Mouse (Mus musculus): Measurements from ENCODE around the gene Sgk1. TPM values are rescaled to one million over a fixed set of nuclear protein-coding genes. Genes with fewer than 3 reads are reported as not detected.

Gene Sgk1
- polyA plus RNA-seq, 1 experiment from 2014 or later, result 41.7 TPM

GRCm38 (mm10) chr10:21904151-21904550 lies 22.2 kb downstream of the Sgk1 start:
- Histone ChIP-seq H3K9ac (no peak overlapping the region), H3K4me1 (peaks cover 14% of the 10 kb centered on the region), H3K27ac (no peak overlapping the region), H3K4me2 (replicated peaks) (no peak overlapping the region), H3K4me3 (no peak overlapping the region), H3K27me3 (no peaks in the 10 kb centered on the region), H3K36me3 (no peaks in the 10 kb centered on the region), H3K9me3 (0 out of 2 replicates have a peak, but pooled peaks cover 3% of the 10 kb centered on the region)
- WGBS, result 54% methylated on average over 2 of the region's 2 CpGs
- no peak for ATAC-seq (ENCODE audit: insufficient number of reproducible peaks, insufficient read depth, low FRiP score, low TSS enrichment)

GRCm38 (mm10) chr10:21905616-21906015 lies 23.6 kb downstream of the Sgk1 start:
- Histone ChIP-seq H3K4me1 (peaks cover 14% of the 10 kb centered on the region), H3K4me3 (no peak overlapping the region), H3K36me3 (no peaks in the 10 kb centered on the region), H3K27ac (no peak overlapping the region), H3K27me3 (no peaks in the 10 kb centered on the region), H3K9ac (no peak overlapping the region), H3K4me2 (replicated peaks) (no peak overlapping the region), H3K9me3 (0 out of 2 replicates have a peak, but pooled peaks cover 3% of the 10 kb centered on the region)
- no peak for ATAC-seq (ENCODE audit: insufficient number of reproducible peaks, insufficient read depth, low FRiP score, low TSS enrichment)
- 94% methylated on average over 1 of the region's 1 CpGs for WGBS

GRCm38 (mm10) chr10:21906894-21907446 lies 25.0 kb downstream of the Sgk1 start:
- H3K4me2 ChIP-seq (replicated peaks), result no peak overlapping the region
- no peaks in the 10 kb centered on the region for H3K36me3 ChIP-seq
- 11% methylated on average over 5 of the region's 5 CpGs for WGBS
- 0 out of 2 replicates have a peak, but pooled peaks cover 3% of the 10 kb centered on the region for H3K9me3 ChIP-seq
- no peaks in the 10 kb centered on the region for H3K27me3 ChIP-seq
- H3K4me1 ChIP-seq, result peaks cover 14% of the 10 kb centered on the region
- peak overlapping the region; percentile 8; the same call in 1 of the 2 replicates for H3K27ac ChIP-seq
- no peak overlapping the region for H3K9ac ChIP-seq
- no peak for ATAC-seq (ENCODE audit: insufficient number of reproducible peaks, insufficient read depth, low FRiP score, low TSS enrichment)
- H3K4me3 ChIP-seq, result no peak overlapping the region

DNA sequence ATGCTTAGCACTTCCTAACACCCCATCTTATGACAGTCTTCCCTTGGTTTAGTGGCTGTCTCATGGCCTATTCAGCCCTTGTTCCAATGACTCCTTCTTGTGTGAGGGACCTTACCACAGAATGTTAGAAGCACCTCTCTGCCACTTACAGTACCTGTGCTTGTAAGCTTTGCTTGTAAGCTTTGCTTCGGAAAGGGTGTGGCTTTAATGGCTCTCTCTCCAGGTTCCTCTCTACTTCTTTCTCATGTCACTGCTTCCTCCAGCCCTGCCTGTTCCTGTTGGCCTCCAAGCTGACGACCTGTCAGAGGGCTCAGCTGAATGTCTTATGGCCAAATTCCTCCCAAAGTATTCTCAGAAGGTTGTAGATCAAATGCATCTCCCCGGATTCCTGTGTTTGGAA lies 25.8 kb downstream of the Sgk1 start:
- H3K4me2 ChIP-seq (replicated peaks), result no peak overlapping the region
- 0 out of 2 replicates have a peak, but pooled peaks cover 3% of the 10 kb centered on the region for H3K9me3 ChIP-seq
- no peak overlapping the region for H3K9ac ChIP-seq
- no peak for ATAC-seq (ENCODE audit: insufficient number of reproducible peaks, insufficient read depth, low FRiP score, low TSS enrichment)
- peaks cover 14% of the 10 kb centered on the region for H3K4me1 ChIP-seq
- no peak overlapping the region for H3K4me3 ChIP-seq
- no peak overlapping the region for H3K27ac ChIP-seq
- 54% methylated on average over 3 of the region's 3 CpGs for WGBS
- H3K36me3 ChIP-seq, result no peaks in the 10 kb centered on the region
- H3K27me3 ChIP-seq, result no peaks in the 10 kb centered on the region

DNA sequence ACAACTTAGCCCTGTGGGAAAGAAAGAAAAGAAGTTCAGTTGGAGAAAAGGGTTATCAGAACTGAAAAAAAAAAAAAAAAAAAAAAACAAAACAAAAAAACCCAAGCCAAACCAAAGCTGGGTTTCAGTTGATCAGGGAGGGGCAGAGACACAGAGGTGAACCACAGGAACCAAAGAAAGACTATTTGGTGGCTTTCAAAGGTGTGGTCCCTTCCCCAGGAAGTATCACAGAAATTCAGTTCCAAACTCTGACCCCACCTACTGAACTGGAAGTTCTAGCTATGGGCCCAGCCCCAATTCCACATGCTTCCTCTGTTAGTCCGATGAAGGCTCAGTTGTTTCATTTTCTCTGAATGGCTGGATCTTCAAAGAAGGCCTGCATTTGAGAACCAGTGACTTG lies 26.7 kb downstream of the Sgk1 start:
- Histone ChIP-seq H3K9me3 (0 out of 2 replicates have a peak, but pooled peaks cover 3% of the 10 kb centered on the region), H3K4me1 (peaks cover 14% of the 10 kb centered on the region), H3K4me3 (no peak overlapping the region), H3K36me3 (no peaks in the 10 kb centered on the region), H3K4me2 (replicated peaks) (no peak overlapping the region), H3K27me3 (no peaks in the 10 kb centered on the region), H3K9ac (no peak overlapping the region), H3K27ac (no peak overlapping the region)
- no peak for ATAC-seq (ENCODE audit: insufficient number of reproducible peaks, insufficient read depth, low FRiP score, low TSS enrichment)
- WGBS, result 85% methylated on average over 1 of the region's 1 CpGs

- 81% methylated on average over 9 of the region's 9 CpGs for WGBS
- H3K4me1 ChIP-seq, result peaks cover 14% of the 10 kb centered on the region
- no peak overlapping the region for H3K27ac ChIP-seq
- no peaks in the 10 kb centered on the region for H3K36me3 ChIP-seq
- no peak overlapping the region for H3K9ac ChIP-seq
- H3K4me2 ChIP-seq (replicated peaks), result no peak overlapping the region
- 0 out of 2 replicates have a peak, but pooled peaks cover 3% of the 10 kb centered on the region for H3K9me3 ChIP-seq
- no peak for ATAC-seq (ENCODE audit: insufficient number of reproducible peaks, insufficient read depth, low FRiP score, low TSS enrichment)
- 0 out of 2 replicates have a peak, but pooled peaks cover 5% of the 10 kb centered on the region for H3K27me3 ChIP-seq
- H3K4me3 ChIP-seq, result no peak overlapping the region
Observed at GRCm38 (mm10) chr10:21910334-21910733, 28.4 kb downstream of the Sgk1 start.

DNA sequence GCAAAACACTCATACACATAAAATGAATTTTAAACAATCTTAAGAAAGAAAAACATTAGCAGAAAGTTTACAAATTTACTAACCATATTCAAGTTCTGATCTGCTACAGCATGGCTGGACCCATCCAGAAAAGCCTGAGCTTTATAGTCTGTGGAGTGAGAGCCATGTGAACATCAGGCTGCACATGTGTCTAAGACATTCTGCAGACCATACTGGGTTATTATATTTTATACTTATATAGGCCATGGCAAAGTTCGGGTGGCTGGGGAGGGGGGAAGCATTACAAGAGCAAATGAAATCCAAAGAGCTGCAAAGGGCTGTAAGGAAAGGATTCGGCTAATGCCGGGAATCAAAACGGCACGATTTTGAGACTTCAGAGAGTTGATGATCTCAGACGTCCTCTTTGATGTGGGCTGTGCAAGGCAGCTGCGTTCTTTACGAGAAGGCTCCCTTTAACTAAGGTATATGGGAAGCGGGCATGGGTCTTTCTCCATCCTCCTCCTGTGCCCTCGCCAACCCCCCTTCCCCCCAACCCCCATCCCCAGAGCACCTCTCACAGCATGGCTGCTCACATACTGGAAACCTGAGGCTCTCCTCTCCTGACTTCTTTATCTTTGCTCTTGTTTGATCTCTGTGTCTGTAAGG lies 29.4 kb downstream of the Sgk1 start:
- Histone ChIP-seq H3K9me3 (no peaks in the 10 kb centered on the region), H3K36me3 (no peaks in the 10 kb centered on the region), H3K27ac (no peak overlapping the region), H3K27me3 (0 out of 2 replicates have a peak, but pooled peaks cover 5% of the 10 kb centered on the region), H3K4me1 (peaks cover 14% of the 10 kb centered on the region), H3K4me3 (no peak overlapping the region), H3K4me2 (replicated peaks) (no peak overlapping the region), H3K9ac (no peak overlapping the region)
- ATAC-seq (ENCODE audit: insufficient number of reproducible peaks, insufficient read depth, low FRiP score, low TSS enrichment), result no peak
- 52% methylated on average over 10 of the region's 10 CpGs for WGBS

DNA sequence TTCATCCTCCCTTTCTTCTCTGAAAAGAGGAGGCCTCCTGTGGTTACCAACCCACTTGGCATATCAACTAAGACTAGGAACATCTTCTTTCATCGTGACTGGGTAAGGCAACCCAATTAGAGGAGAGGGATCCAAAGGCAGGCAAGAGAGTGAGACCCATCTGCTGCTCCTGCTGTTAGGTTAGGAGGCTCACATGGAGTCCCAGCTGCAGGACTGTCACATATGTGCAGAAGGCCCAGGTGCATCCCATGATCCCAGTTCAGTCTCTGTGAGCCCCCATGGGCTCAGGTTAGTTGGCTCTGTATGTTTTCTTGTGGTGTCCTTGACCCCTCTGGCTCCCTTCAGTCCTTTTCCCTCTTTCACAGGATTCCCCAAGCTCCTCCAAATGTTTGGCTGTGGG lies 32.8 kb downstream of the Sgk1 start:
- H3K4me3 ChIP-seq, result no peak overlapping the region
- no peak for ATAC-seq (ENCODE audit: insufficient number of reproducible peaks, insufficient read depth, low FRiP score, low TSS enrichment)
- H3K4me2 ChIP-seq (replicated peaks), result no peak overlapping the region
- no peaks in the 10 kb centered on the region for H3K36me3 ChIP-seq
- H3K27me3 ChIP-seq, result 0 out of 2 replicates have a peak, but pooled peaks cover 5% of the 10 kb centered on the region
- no peak overlapping the region for H3K27ac ChIP-seq
- WGBS, result 22% methylated on average over 1 of the region's 1 CpGs
- no peaks in the 10 kb centered on the region for H3K9me3 ChIP-seq
- H3K9ac ChIP-seq, result no peak overlapping the region
- no peaks in the 10 kb centered on the region for H3K4me1 ChIP-seq

DNA sequence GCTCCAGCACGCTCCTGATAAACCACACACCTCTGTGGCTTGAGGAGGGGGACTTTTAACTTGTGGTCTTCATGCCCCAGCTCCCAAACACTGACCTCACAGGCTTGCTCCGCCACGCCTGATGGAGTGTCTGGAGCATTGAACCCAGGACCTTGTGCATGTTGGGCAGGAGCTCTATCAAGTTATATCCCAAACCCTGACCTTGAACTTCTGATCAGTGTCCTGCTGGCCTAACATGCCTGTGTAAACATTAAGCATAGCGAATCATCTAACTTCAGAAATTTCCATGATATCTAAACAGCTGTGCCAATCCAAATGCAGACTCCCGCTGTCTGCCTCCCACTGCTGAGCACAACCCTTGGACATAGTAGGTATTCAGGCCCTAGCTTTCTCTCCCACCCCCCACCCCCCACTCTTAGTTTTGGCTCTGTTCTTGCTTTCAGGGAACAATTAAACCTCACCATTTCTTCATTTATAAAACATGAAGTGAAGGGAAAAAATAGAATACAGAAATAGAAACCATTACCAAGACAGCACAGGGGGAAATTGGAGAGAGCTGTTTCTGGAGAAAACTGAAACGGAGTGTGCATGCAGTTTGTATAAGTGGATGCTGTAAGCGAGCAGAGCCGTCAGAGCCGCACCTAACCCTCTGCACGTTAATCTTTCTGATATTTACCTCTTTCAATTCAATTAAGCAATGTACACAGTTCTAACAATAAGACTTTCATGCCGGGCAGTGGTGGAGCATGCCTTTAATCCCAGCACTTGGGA lies 34.5 kb downstream of the Sgk1 start:
- Histone ChIP-seq H3K9me3 (no peaks in the 10 kb centered on the region), H3K4me1 (no peaks in the 10 kb centered on the region), H3K27ac (no peak overlapping the region), H3K4me2 (replicated peaks) (no peak overlapping the region), H3K27me3 (0 out of 2 replicates have a peak, but pooled peaks cover 9% of the 10 kb centered on the region), H3K9ac (no peak overlapping the region), H3K36me3 (no peaks in the 10 kb centered on the region), H3K4me3 (no peak overlapping the region)
- ATAC-seq (ENCODE audit: insufficient number of reproducible peaks, insufficient read depth, low FRiP score, low TSS enrichment), result no peak
- WGBS, result 77% methylated on average over 11 of the region's 11 CpGs

GRCm38 (mm10) chr10:21918016-21918749 lies 36.2 kb downstream of the Sgk1 start:
- peaks cover 7% of the 10 kb centered on the region for H3K4me1 ChIP-seq
- no peak for ATAC-seq (ENCODE audit: insufficient number of reproducible peaks, insufficient read depth, low FRiP score, low TSS enrichment)
- H3K9ac ChIP-seq, result no peak overlapping the region
- H3K9me3 ChIP-seq, result no peaks in the 10 kb centered on the region
- 82% methylated on average over 6 of the region's 6 CpGs for WGBS
- H3K4me2 ChIP-seq (replicated peaks), result no peak overlapping the region
- H3K27ac ChIP-seq, result no peak overlapping the region
- H3K27me3 ChIP-seq, result 0 out of 2 replicates have a peak, but pooled peaks cover 9% of the 10 kb centered on the region
- H3K4me3 ChIP-seq, result no peak overlapping the region
- H3K36me3 ChIP-seq, result no peaks in the 10 kb centered on the region

GRCm38 (mm10) chr10:21918750-21919145 lies 36.8 kb downstream of the Sgk1 start:
- 0 out of 2 replicates have a peak, but pooled peaks cover 9% of the 10 kb centered on the region for H3K27me3 ChIP-seq
- H3K27ac ChIP-seq, result no peak overlapping the region
- WGBS, result 88% methylated on average over 7 of the region's 7 CpGs
- no peak overlapping the region for H3K4me3 ChIP-seq
- H3K4me1 ChIP-seq, result peaks cover 12% of the 10 kb centered on the region
- no peak for ATAC-seq (ENCODE audit: insufficient number of reproducible peaks, insufficient read depth, low FRiP score, low TSS enrichment)
- H3K4me2 ChIP-seq (replicated peaks), result no peak overlapping the region
- H3K9me3 ChIP-seq, result no peaks in the 10 kb centered on the region
- H3K9ac ChIP-seq, result no peak overlapping the region
- no peaks in the 10 kb centered on the region for H3K36me3 ChIP-seq

Data from embryonic facial prominence, embryonic 12.5 days (tissue).